Mouse (Mus musculus) kidney, embryonic 16.5 days (tissue): ENCODE measurements around the gene Osbp2. TPM values are rescaled to one million over a fixed set of nuclear protein-coding genes. Genes with fewer than 3 reads are reported as not detected.

Source experiments
- ATAC-seq: fragments of 200-750 bp; cut with Nextera tagmentation; 2 replicates; pipeline ENCODE4 v1.8.0; 2017; ENCODE audit warnings: moderate TSS enrichment; ENCODE audit not compliant: low FRiP score, low TSS enrichment
- H3K27ac ChIP-seq: fragments of 300-500 bp; sonication (generic); 2 replicates; pipeline ENCODE4 v1.5.1; 2014; ENCODE audit warnings: low read length
- H3K27me3 ChIP-seq: fragments of 300-500 bp; sonication (generic); 2 replicates; pipeline ENCODE4 v1.6.1; 2014; ENCODE audit warnings: low read length, control low read depth, mixed read lengths; ENCODE audit not compliant: insufficient read depth
- H3K36me3 ChIP-seq: fragments of 300-500 bp; sonication (generic); 2 replicates; pipeline ENCODE4 v1.6.1; 2014; ENCODE audit warnings: low read length, control low read depth, mixed read lengths; ENCODE audit not compliant: insufficient read depth
- H3K4me1 ChIP-seq: fragments of 300-500 bp; sonication (generic); 2 replicates; pipeline ENCODE4 v1.6.1; 2014; ENCODE audit warnings: low read length, control low read depth, mixed read lengths; ENCODE audit not compliant: insufficient read depth
- H3K4me2 ChIP-seq: fragments of 300-500 bp; sonication (generic); replicated peaks from 2 replicates; pipeline ENCODE4 v1.6.1; 2014; ENCODE audit warnings: low read depth, low read length
- H3K4me3 ChIP-seq: fragments of 300-500 bp; sonication (generic); 2 replicates; pipeline ENCODE4 v1.5.1; 2014; ENCODE audit warnings: mild to moderate bottlenecking, low read length
- H3K9ac ChIP-seq: fragments of 300-500 bp; sonication (generic); replicated peaks from 2 replicates; pipeline ENCODE4 v1.6.1; 2014; ENCODE audit warnings: low read length
- H3K9me3 ChIP-seq: fragments of 300-500 bp; sonication (generic); 2 replicates; pipeline ENCODE4 v1.6.1; 2016; ENCODE audit warnings: low read length, control low read depth
- WGBS: fragments of 180-500 bp; shearing (Covaris S2); extraction: QIAGEN DNeasy Blood & Tissue Kit; methylation state at CpG from one replicate; pipeline ENCODE4 v1.1.7; 2014; 5-methylcytosine and 5-hydroxymethylcytosine counted together
- polyA plus RNA-seq: library from polyadenylated mRNA; unstranded; fragments of >200 nt; fragmentation: Nextera tagmentation; extraction: Ambion mirVana; gene quantifications from 2 replicates; pipeline ENCODE4 v1.2.1, GENCODE M21; 2015

Gene Osbp2
- polyA plus RNA-seq, 1 experiment from 2014 or later = 1.1 TPM

- no peak for ATAC-seq
- H3K9me3 ChIP-seq = no peaks in the 10 kb centered on the region
- WGBS = 78% methylated on average over 6 of the region's 6 CpGs
Observed at GRCm38 (mm10) chr11:3876419-3876818, 12.7 kb upstream of the Osbp2 start.

GRCm38 (mm10) chr11:3864343-3864742, 640 bp upstream of the Osbp2 start:
- H3K27ac ChIP-seq = no peak overlapping the region
- peaks cover 9% of the 10 kb centered on the region; the same call in 1 of the 2 replicates for H3K4me1 ChIP-seq
- peaks cover 12% of the 10 kb centered on the region for H3K27me3 ChIP-seq
- peak overlapping the region; percentile 53; the same call in 1 of the 2 replicates for H3K9ac ChIP-seq
- no peaks in the 10 kb centered on the region for H3K36me3 ChIP-seq
- no peaks in the 10 kb centered on the region for H3K9me3 ChIP-seq
- H3K4me3 ChIP-seq = peak overlapping the region; percentile 54
- H3K4me2 ChIP-seq = peak overlapping the region; percentile 96
- ATAC-seq = no peak
- whole genome bisulfite sequencing = 28% methylated on average over 6 of the region's 6 CpGs

More at GRCm38 (mm10) chr11:3876419-3876818, 12.7 kb upstream of the Osbp2 start:
- Histone ChIP-seq H3K9ac (no peak overlapping the region), H3K27me3 (no peaks in the 10 kb centered on the region), H3K4me1 (no peaks in the 10 kb centered on the region), H3K4me3 (no peak overlapping the region), H3K36me3 (no peaks in the 10 kb centered on the region), H3K4me2 (no peak overlapping the region), H3K27ac (no peak overlapping the region)

- H3K27me3 ChIP-seq = peaks cover 12% of the 10 kb centered on the region
- H3K9ac ChIP-seq = peak overlapping the region; percentile 53
- WGBS = 75% methylated on average over 19 of the region's 19 CpGs
- H3K36me3 ChIP-seq = no peaks in the 10 kb centered on the region
- peak overlapping the region; percentile 96 for H3K4me2 ChIP-seq
- no peak overlapping the region for H3K27ac ChIP-seq
- ATAC-seq = peak; percentile 9; the same call in 1 of the 2 replicates
- peaks cover 9% of the 10 kb centered on the region; the same call in 1 of the 2 replicates for H3K4me1 ChIP-seq
- no peaks in the 10 kb centered on the region for H3K9me3 ChIP-seq
- H3K4me3 ChIP-seq = peak overlapping the region; percentile 54
Observed at GRCm38 (mm10) chr11:3862661-3863453, 846 bp downstream of the Osbp2 start.

DNA sequence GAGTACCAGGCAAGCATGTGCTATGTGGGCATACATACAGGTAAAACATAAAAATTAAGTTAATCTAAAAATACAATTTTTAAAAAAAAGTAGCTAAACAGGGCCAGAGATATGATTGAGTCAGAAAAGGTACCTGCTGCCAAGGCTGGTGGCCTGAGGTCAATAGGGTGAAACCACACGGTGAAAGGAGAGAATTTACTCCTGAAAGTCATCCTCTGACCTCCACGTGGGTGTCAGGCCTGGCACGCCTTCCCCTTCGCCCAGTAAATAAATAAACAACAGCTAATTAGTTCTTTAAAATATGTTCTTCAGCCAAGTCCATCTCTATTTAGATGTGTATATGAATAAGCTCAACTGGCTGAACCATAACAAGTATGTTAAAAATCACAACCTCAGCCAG, 3.3 kb downstream of the Osbp2 start:
- Histone ChIP-seq H3K36me3 (no peaks in the 10 kb centered on the region), H3K27me3 (peaks cover 12% of the 10 kb centered on the region), H3K9me3 (no peaks in the 10 kb centered on the region), H3K27ac (no peak overlapping the region), H3K4me1 (peaks cover 9% of the 10 kb centered on the region; the same call in 1 of the 2 replicates), H3K4me2 (no peak overlapping the region), H3K9ac (no peak overlapping the region), H3K4me3 (no peak overlapping the region)
- 66% methylated on average over 4 of the region's 4 CpGs for WGBS
- no peak for ATAC-seq

GRCm38 (mm10) chr11:3859778-3860177, 3.9 kb downstream of the Osbp2 start:
- Histone ChIP-seq H3K4me1 (peaks cover 9% of the 10 kb centered on the region; the same call in 1 of the 2 replicates), H3K4me2 (no peak overlapping the region), H3K9me3 (no peaks in the 10 kb centered on the region), H3K36me3 (no peaks in the 10 kb centered on the region), H3K9ac (no peak overlapping the region), H3K27me3 (peaks cover 12% of the 10 kb centered on the region; the same call in 1 of the 2 replicates), H3K4me3 (no peak overlapping the region), H3K27ac (no peak overlapping the region)
- 94% methylated on average over 4 of the region's 4 CpGs for WGBS
- ATAC-seq = no peak

- ATAC-seq = no peak
- Histone ChIP-seq H3K9ac (no peak overlapping the region), H3K9me3 (no peaks in the 10 kb centered on the region), H3K4me1 (no peaks in the 10 kb centered on the region), H3K36me3 (no peaks in the 10 kb centered on the region), H3K27ac (no peak overlapping the region), H3K4me3 (no peak overlapping the region), H3K4me2 (no peak overlapping the region), H3K27me3 (0 out of 2 replicates have a peak, but pooled peaks cover 4% of the 10 kb centered on the region)
- WGBS = 74% methylated on average over 5 of the region's 5 CpGs
Observed at GRCm38 (mm10) chr11:3857902-3858301, 5.8 kb downstream of the Osbp2 start.

DNA sequence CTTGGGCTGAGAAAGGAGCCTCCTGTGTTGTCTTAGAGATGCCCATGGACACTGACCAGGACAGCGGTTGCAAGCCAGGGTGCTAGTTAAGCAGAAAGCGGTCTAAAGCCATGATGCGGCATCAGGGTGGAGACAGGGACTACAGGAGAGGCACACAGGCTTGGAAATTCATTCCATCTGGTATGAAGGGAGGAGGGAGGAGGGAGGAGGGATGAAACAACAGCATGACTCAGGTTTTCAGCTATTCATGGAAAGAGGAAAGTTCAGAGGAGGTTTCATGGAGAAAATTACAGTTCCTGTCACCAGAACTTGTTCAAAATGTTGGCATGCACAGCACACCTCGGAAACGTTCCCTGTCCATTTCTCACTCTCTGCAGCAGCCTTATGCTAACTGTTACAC, 7.9 kb downstream of the Osbp2 start:
- ATAC-seq = no peak
- WGBS = 85% methylated on average over 5 of the region's 5 CpGs
- Histone ChIP-seq H3K9ac (no peak overlapping the region), H3K27ac (no peak overlapping the region), H3K4me3 (no peak overlapping the region), H3K4me1 (0 out of 2 replicates have a peak, but pooled peaks cover 1% of the 10 kb centered on the region), H3K9me3 (no peaks in the 10 kb centered on the region), H3K4me2 (no peak overlapping the region), H3K27me3 (no peaks in the 10 kb centered on the region), H3K36me3 (no peaks in the 10 kb centered on the region)

- H3K4me2 ChIP-seq = no peak overlapping the region
- H3K27ac ChIP-seq = no peak overlapping the region
- H3K9me3 ChIP-seq = no peaks in the 10 kb centered on the region
- 0 out of 2 replicates have a peak, but pooled peaks cover 4% of the 10 kb centered on the region for H3K4me1 ChIP-seq
- no peaks in the 10 kb centered on the region for H3K36me3 ChIP-seq
- WGBS = 91% methylated on average over 3 of the region's 3 CpGs
- H3K27me3 ChIP-seq = no peaks in the 10 kb centered on the region
- ATAC-seq = no peak
- no peak overlapping the region for H3K4me3 ChIP-seq
- no peak overlapping the region for H3K9ac ChIP-seq
Observed at GRCm38 (mm10) chr11:3854156-3854555, 9.5 kb downstream of the Osbp2 start.

DNA sequence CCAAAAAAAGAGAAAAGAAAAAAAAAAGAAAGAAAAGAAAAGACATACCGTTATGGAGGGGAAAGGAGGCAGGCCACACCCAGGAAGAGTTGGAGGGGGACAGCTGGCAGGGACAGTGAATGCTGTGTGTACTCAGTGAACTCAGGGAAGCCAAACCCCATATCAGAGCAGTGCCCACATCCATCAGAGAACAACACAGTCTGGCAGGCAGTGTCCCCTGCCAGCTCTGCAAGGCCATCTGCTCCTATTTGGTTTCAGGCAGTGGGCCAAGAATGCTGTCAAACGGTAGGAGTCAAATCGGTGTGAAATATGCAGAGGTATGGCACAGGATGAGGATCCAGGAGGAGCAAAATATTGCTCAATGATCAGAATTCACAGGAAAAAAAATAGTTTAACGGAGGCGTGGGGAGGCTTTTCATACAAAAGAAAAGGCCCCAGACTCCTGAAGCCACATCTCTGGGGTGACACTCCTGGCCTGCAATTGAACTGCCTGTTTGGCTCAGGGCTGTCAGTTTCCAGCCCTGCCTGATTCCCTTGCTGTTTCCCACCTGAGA, 10.1 kb downstream of the Osbp2 start:
- no peaks in the 10 kb centered on the region for H3K36me3 ChIP-seq
- H3K4me2 ChIP-seq = no peak overlapping the region
- no peak overlapping the region for H3K4me3 ChIP-seq
- 82% methylated on average over 5 of the region's 5 CpGs for WGBS
- H3K4me1 ChIP-seq = 0 out of 2 replicates have a peak, but pooled peaks cover 4% of the 10 kb centered on the region
- H3K27me3 ChIP-seq = no peaks in the 10 kb centered on the region
- no peak overlapping the region for H3K9ac ChIP-seq
- no peaks in the 10 kb centered on the region for H3K9me3 ChIP-seq
- H3K27ac ChIP-seq = no peak overlapping the region
- no peak for ATAC-seq

DNA sequence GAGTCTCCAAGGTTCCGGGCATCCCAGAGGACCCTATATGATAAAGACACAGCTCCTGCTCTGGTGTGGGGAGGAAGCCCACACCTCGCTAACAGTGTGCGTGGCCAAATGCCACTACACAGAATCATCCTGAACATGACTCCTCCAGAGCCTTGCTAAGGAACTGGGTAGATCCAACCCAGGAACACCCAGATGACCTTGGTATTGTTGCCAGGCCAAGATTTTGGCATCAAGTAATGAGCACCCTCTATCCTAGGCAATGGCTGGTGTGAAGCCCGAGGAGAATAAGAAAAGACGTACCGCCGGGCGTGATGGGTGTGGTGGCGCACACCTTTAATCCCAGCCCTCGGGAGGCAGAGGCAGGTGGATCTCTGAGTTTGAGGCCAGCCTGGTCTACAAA, 10.7 kb downstream of the Osbp2 start:
- 95% methylated on average over 10 of the region's 10 CpGs for WGBS
- no peak overlapping the region for H3K9ac ChIP-seq
- no peaks in the 10 kb centered on the region for H3K27me3 ChIP-seq
- no peak overlapping the region for H3K27ac ChIP-seq
- 0 out of 2 replicates have a peak, but pooled peaks cover 4% of the 10 kb centered on the region for H3K4me1 ChIP-seq
- H3K4me3 ChIP-seq = no peak overlapping the region
- H3K4me2 ChIP-seq = no peak overlapping the region
- no peaks in the 10 kb centered on the region for H3K9me3 ChIP-seq
- ATAC-seq = no peak
- H3K36me3 ChIP-seq = no peaks in the 10 kb centered on the region
